Mouse (Mus musculus): ENCODE measurements at regions not wholly inside any gene's neighbourhood (a gene's known extent, or its start where the extent isn't known, plus 50 kb on each side); places are given as distances from the start of the nearest gene placed in this dataset.

DNA sequence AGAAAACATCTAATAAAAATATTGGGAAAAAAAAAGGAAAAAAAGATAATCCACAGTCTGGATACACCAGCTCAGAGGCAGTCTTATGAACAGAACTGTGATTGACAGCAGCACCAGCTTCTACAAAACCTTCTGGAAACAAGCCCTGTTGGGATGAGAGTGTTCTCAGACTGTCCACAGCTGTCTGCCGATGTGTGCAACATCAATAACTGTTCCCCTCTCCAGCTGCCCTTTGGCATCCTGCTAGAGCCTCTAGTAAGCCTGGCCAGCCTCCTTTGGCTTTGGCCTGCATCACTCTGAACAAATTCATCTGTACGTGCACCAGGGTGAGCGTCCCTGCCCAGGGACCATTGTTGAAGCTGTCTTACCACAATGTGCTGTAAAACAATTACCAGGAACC lies 137.0 kb upstream of the Irs2 start:
- Histone ChIP-seq H3K4me2 (ENCODE audit: low read depth) (no peak overlapping the region), H3K9ac (replicated peaks) (no peak overlapping the region), H3K27me3 (ENCODE audit: control insufficient read depth, insufficient read depth, low read length) (no peaks in the 10 kb centered on the region), H3K9me3 (ENCODE audit: control insufficient read depth, low read length) (no peaks in the 10 kb centered on the region), H3K27ac (no peak overlapping the region), H3K4me3 (ENCODE audit: insufficient read depth in 1 of 2, low read depth in 2 of 2, low read length in 2 of 2) (no peak overlapping the region), H3K36me3 (replicated peaks; ENCODE audit: control insufficient read depth, insufficient read depth, low read depth) (no peaks in the 10 kb centered on the region), H3K4me1 (replicated peaks; ENCODE audit: control insufficient read depth in 2 of 2, insufficient read depth in 2 of 2, low read length in 1 of 2) (peaks cover 0 to 3% of the 10 kb centered on the region in 2 experiments; a peak in 1 of 4 replicates)
- ATAC-seq (ENCODE audit: insufficient read depth) (no peak), DNase-seq (ENCODE audit: low read depth in 3 of 3, low spot score in 3 of 3) (no peak)
- 66% methylated on average over 3 of the region's 3 CpGs for WGBS (ENCODE audit: insufficient replicate concordance)
- TF ChIP-seq CTCF (IDR thresholded peaks at IDR 0.05; ENCODE audit: low read depth) (no peak), EP300 (IDR thresholded peaks at IDR 0.05; ENCODE audit: low read depth) (no peak)

DNA sequence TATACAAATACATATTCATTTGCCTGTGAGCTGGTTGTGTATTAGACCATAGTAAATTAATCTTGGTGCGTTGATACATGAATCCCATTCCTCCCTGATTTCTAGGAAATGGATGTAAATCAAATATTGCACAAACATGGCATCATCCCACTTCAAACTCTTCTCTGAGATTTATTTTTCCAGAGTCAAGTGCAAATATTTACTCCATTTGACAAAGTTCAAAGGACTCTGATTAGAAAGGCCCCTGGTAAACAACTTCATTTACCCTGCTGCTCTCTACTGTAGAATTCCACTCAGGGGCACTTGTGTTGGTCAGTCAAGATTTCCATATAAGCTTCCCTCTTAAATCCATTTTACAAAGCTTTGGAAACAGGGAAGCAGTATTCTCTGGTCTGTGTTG lies 132.3 kb upstream of the Irs2 start:
- no peaks in the 10 kb centered on the region for H3K9me3 ChIP-seq (ENCODE audit: control insufficient read depth, low read length)
- WGBS (ENCODE audit: insufficient replicate concordance): 58% methylated on average over 1 of the region's 1 CpGs
- no peak overlapping the region for H3K27ac ChIP-seq
- TF ChIP-seq EP300 (IDR thresholded peaks at IDR 0.05; ENCODE audit: low read depth) (no peak), CTCF (IDR thresholded peaks at IDR 0.05; ENCODE audit: low read depth) (no peak)
- H3K36me3 ChIP-seq (replicated peaks; ENCODE audit: control insufficient read depth, insufficient read depth, low read depth): no peaks in the 10 kb centered on the region
- no peak overlapping the region for H3K4me2 ChIP-seq (ENCODE audit: low read depth)
- no peaks in the 10 kb centered on the region for H3K27me3 ChIP-seq (ENCODE audit: control insufficient read depth, insufficient read depth, low read length)
- DNase-seq (ENCODE audit: low read depth in 3 of 3, low spot score in 3 of 3): peak; percentile 3 to 14 (median 3)
- no peak for ATAC-seq (ENCODE audit: insufficient read depth)
- H3K9ac ChIP-seq (replicated peaks): no peak overlapping the region
- no peak overlapping the region for H3K4me3 ChIP-seq (ENCODE audit: insufficient read depth in 1 of 2, low read depth in 2 of 2, low read length in 2 of 2)
- H3K4me1 ChIP-seq (replicated peaks; ENCODE audit: control insufficient read depth in 2 of 2, insufficient read depth in 2 of 2, low read length in 1 of 2): peaks cover 0 to 5% of the 10 kb centered on the region in 2 experiments; a peak in 1 of 4 replicates

DNA sequence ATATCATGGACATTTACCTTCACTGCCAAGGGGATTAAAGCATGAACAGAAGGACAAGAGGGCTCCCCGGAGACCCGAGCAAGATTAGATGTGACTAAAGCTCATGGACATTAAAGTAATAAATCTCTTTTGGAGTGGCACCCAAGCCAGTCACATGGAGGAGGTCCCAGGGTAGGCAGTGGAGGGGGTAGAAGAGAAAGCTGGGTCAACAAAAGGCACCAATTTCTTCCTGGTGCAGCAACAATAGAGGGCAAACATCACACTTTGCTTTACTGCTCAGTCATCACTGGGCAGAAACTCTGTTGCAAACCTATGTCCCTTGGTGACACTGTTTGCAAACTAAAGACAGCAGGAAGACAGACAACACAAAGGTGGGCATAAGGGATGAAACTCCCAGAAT lies 131.0 kb upstream of the Irs2 start:
- Histone ChIP-seq H3K27me3 (ENCODE audit: control insufficient read depth, insufficient read depth, low read length) (no peaks in the 10 kb centered on the region), H3K4me1 (replicated peaks; ENCODE audit: control insufficient read depth in 2 of 2, insufficient read depth in 2 of 2, low read length in 1 of 2) (peaks cover 0 to 5% of the 10 kb centered on the region in 2 experiments; a peak in 1 of 4 replicates), H3K4me3 (ENCODE audit: insufficient read depth in 1 of 2, low read depth in 2 of 2, low read length in 2 of 2) (no peak overlapping the region), H3K27ac (no peak overlapping the region), H3K4me2 (ENCODE audit: low read depth) (no peak overlapping the region), H3K9me3 (ENCODE audit: control insufficient read depth, low read length) (no peaks in the 10 kb centered on the region), H3K36me3 (replicated peaks; ENCODE audit: control insufficient read depth, insufficient read depth, low read depth) (no peaks in the 10 kb centered on the region), H3K9ac (replicated peaks) (no peak overlapping the region)
- 37% methylated on average over 2 of the region's 2 CpGs for WGBS (ENCODE audit: insufficient replicate concordance)
- TF ChIP-seq CTCF (IDR thresholded peaks at IDR 0.05; ENCODE audit: low read depth) (no peak), EP300 (IDR thresholded peaks at IDR 0.05; ENCODE audit: low read depth) (no peak)
- no peak for DNase-seq (ENCODE audit: low read depth in 3 of 3, low spot score in 3 of 3)
- ATAC-seq (ENCODE audit: insufficient read depth): no peak

DNA sequence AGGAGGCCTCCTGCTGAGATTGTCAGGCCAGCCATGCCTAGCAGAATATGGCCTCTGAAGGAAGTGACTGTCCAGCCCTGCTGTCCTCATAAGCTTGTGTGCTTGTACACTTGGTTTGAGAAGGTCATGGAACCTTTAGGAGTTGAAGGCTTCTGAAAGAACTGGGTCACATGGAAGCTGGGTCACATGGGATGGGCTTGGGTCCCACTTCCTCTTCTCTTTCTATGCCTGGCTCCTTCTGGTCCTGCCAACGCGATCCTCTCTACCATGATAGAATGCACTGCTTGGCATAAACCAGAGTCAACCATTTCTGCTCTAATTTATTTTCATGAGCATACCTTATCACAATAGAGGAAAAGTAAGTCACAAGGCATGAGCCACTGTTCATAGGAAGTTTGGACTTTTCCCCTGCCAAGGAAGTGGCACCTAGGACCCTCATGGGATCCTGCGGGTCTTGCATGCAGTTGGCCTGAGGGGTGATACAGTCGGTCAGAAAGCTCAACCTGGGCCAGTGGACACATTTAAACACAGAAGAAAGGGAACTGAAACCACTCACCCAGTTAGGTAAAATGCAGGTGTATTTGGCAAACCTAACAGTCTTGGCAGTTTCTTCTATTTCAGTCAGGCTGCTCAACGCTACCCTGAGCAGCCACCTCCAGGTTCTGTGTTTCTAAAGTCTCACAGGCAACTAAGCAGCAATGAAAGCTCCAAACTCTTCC lies 130.2 kb upstream of the Irs2 start:
- H3K9me3 ChIP-seq (ENCODE audit: control insufficient read depth, low read length): no peaks in the 10 kb centered on the region
- no peak overlapping the region for H3K4me3 ChIP-seq (ENCODE audit: insufficient read depth in 1 of 2, low read depth in 2 of 2, low read length in 2 of 2)
- H3K4me2 ChIP-seq (ENCODE audit: low read depth): no peak overlapping the region
- H3K4me1 ChIP-seq (replicated peaks; ENCODE audit: control insufficient read depth in 2 of 2, insufficient read depth in 2 of 2, low read length in 1 of 2): peaks cover 0 to 5% of the 10 kb centered on the region in 2 experiments; a peak in 1 of 4 replicates
- no peaks in the 10 kb centered on the region for H3K27me3 ChIP-seq (ENCODE audit: control insufficient read depth, insufficient read depth, low read length)
- DNase-seq (ENCODE audit: low read depth in 3 of 3, low spot score in 3 of 3) (no peak), ATAC-seq (ENCODE audit: insufficient read depth) (no peak)
- no peaks in the 10 kb centered on the region for H3K36me3 ChIP-seq (replicated peaks; ENCODE audit: control insufficient read depth, insufficient read depth, low read depth)
- H3K27ac ChIP-seq: no peak overlapping the region
- no peak overlapping the region for H3K9ac ChIP-seq (replicated peaks)
- no peak for TF ChIP-seq EP300 (IDR thresholded peaks at IDR 0.05; ENCODE audit: low read depth)
- no peak for TF ChIP-seq CTCF (IDR thresholded peaks at IDR 0.05; ENCODE audit: low read depth)
- WGBS (ENCODE audit: insufficient replicate concordance): 73% methylated on average over 5 of the region's 5 CpGs

DNA sequence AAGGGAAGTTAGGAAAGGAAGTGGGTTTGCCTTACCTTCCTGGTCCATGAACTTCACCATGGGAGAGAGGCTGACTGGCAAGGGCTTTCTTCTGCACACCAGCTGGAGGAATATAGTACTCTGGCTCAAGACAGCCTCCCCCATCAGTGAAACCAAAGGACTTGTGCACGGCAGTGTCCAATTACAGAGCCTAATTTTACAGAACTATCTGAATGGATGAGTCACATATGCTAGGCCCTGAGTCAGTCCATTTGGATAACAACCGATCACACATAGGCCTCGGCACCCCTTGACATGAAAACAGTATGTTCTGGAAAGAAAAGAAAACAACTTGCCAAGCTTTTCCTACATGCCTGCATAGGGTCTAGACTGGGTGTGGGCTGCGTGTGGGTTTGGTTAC lies 128.3 kb upstream of the Irs2 start:
- H3K27ac ChIP-seq: no peak overlapping the region
- no peak for DNase-seq (ENCODE audit: low read depth in 3 of 3, low spot score in 3 of 3)
- TF ChIP-seq CTCF (IDR thresholded peaks at IDR 0.05; ENCODE audit: low read depth): no peak
- TF ChIP-seq EP300 (IDR thresholded peaks at IDR 0.05; ENCODE audit: low read depth): no peak
- no peak overlapping the region for H3K4me2 ChIP-seq (ENCODE audit: low read depth)
- H3K27me3 ChIP-seq (ENCODE audit: control insufficient read depth, insufficient read depth, low read length): no peaks in the 10 kb centered on the region
- WGBS (ENCODE audit: insufficient replicate concordance): 70% methylated on average over 4 of the region's 4 CpGs
- H3K36me3 ChIP-seq (replicated peaks; ENCODE audit: control insufficient read depth, insufficient read depth, low read depth): no peaks in the 10 kb centered on the region
- H3K4me1 ChIP-seq (replicated peaks; ENCODE audit: control insufficient read depth in 2 of 2, insufficient read depth in 2 of 2, low read length in 1 of 2): peaks cover 0 to 5% of the 10 kb centered on the region in 2 experiments; a peak in 1 of 4 replicates
- no peak for ATAC-seq (ENCODE audit: insufficient read depth)
- H3K4me3 ChIP-seq (ENCODE audit: insufficient read depth in 1 of 2, low read depth in 2 of 2, low read length in 2 of 2): no peak overlapping the region
- no peak overlapping the region for H3K9ac ChIP-seq (replicated peaks)
- H3K9me3 ChIP-seq (ENCODE audit: control insufficient read depth, low read length): no peaks in the 10 kb centered on the region
